Mouse (Mus musculus): ENCODE data around the gene Eid1. TPM values are rescaled to one million over a fixed set of nuclear protein-coding genes. Genes with fewer than 3 reads are reported as not detected.

The Eid1 gene
- polyA plus RNA-seq, 1 experiment from 2014 or later = 276 TPM

DNA sequence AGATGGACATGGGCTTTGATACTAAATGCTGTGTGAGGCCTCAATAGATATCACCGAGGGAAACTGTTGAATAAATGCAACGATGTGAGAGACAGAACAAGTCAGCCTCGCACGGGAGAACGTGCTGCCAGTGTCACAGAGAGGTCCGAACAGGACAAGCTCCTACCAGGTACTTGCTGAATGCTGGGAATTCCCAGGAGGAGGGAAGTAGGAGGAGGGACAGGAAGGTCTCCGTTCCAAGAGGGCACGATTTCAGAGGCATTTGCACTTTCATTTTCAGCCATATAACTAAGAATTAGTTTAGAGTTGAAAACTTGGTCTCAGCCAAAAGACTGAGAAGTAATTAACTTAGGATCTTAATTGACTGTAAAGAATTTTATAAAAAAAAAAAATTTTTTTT is 21.3 kb upstream of the Eid1 start:
- H3K27ac ChIP-seq = no peak overlapping the region
- WGBS = 82% methylated on average over 8 of the region's 8 CpGs
- no peak overlapping the region for H3K4me2 ChIP-seq
- no peak overlapping the region for H3K4me3 ChIP-seq (replicated peaks)
- ATAC-seq (ENCODE audit: insufficient number of reproducible peaks, insufficient read depth, low FRiP score, low TSS enrichment, low read depth) = no peak
- H3K27me3 ChIP-seq = no peaks in the 10 kb centered on the region
- H3K9ac ChIP-seq (replicated peaks) = no peak overlapping the region
- H3K9me3 ChIP-seq = no peaks in the 10 kb centered on the region
- H3K36me3 ChIP-seq = no peaks in the 10 kb centered on the region
- no peaks in the 10 kb centered on the region for H3K4me1 ChIP-seq (replicated peaks)

DNA sequence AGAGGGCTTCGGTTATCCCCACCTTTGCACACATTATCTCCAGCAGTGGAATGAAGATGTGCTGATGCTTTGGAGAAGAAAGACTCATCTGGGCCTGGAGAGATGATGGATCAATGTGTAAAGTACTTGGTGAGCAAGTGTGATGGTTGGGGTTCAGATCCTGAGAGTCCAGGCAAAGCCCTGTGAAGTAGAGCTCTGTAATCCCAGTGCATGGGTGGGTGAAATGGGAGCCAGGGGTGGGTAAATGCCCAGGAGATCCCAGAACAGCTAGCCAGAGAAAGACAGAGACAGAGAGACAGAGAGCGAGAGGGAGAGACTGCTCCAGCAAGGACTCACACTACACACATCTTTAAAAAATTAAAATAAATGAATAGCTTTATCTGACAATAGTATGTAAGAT is 19.6 kb upstream of the Eid1 start:
- WGBS = 86% methylated on average over 2 of the region's 2 CpGs
- ATAC-seq (ENCODE audit: insufficient number of reproducible peaks, insufficient read depth, low FRiP score, low TSS enrichment, low read depth) = no peak

DNA sequence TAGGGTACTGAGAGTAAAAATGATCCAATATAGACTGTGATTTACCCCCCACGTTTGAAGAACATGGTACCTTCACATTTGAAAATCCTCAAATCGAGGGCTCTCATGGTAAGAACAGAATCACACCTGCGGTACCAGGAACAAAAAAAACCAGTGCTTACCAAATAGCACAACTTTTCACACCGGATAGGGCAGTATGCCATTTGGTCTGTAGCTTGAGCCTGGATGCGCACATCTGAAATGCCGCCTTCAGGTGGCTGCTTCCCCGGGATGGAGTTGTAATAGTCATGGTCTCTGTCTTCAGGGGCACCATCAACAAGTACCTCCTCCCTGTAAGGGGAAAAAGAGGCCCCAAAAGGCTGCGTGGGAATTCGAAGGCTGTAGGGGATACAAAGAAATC is 17.5 kb upstream of the Eid1 start:
- no peak overlapping the region for H3K4me2 ChIP-seq
- no peak overlapping the region for H3K27ac ChIP-seq
- no peaks in the 10 kb centered on the region for H3K9me3 ChIP-seq
- H3K4me3 ChIP-seq (replicated peaks) = no peak overlapping the region
- no peak for ATAC-seq (ENCODE audit: insufficient number of reproducible peaks, insufficient read depth, low FRiP score, low TSS enrichment, low read depth)
- H3K4me1 ChIP-seq (replicated peaks) = peaks cover 1% of the 10 kb centered on the region
- H3K36me3 ChIP-seq = no peaks in the 10 kb centered on the region
- WGBS = 92% methylated on average over 9 of the region's 9 CpGs
- no peak overlapping the region for H3K9ac ChIP-seq (replicated peaks)
- H3K27me3 ChIP-seq = no peaks in the 10 kb centered on the region

More for the DNA sequence above, 19.6 kb upstream of the Eid1 start:
- no peaks in the 10 kb centered on the region for H3K36me3 ChIP-seq
- no peak overlapping the region for H3K9ac ChIP-seq (replicated peaks)
- no peaks in the 10 kb centered on the region for H3K9me3 ChIP-seq
- H3K27me3 ChIP-seq = no peaks in the 10 kb centered on the region
- no peak overlapping the region for H3K4me3 ChIP-seq (replicated peaks)
- H3K4me1 ChIP-seq (replicated peaks) = no peaks in the 10 kb centered on the region
- H3K4me2 ChIP-seq = no peak overlapping the region
- H3K27ac ChIP-seq = no peak overlapping the region

DNA sequence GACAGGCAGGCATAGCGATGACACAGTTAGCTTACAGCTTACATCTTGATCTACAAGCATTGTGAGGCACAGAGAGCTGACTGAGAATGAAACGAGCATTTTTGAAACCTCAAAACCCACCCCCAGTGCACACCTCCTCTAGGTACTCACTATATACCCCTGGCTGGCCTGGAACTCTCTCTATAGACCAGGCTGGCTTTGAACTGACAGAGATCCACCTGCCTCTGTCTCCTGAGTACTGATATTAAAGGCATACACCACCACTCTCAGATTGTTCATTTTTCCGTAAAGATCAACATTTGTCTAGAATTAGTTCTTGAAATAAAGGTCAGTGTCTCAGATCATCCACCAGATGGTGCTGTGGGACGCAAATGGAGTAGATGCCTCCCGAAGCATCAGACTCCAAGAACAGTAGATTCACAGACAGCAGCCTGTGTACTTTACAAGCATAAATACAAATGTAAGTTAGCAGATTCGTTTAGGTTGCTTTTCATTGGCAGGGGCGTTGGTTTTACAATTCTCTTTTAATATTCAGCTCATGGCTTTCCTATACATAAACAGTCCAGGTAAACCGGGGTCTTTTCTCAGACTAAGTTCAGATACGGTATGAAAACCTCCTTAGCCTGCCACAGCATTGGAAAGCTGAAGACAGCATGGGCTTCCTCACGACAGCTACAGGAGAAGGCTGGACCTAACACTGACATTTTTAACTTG is 12.9 kb upstream of the Eid1 start:
- Histone ChIP-seq H3K9me3 (no peaks in the 10 kb centered on the region), H3K27me3 (no peaks in the 10 kb centered on the region), H3K27ac (peak overlapping the region; percentile 72), H3K36me3 (no peaks in the 10 kb centered on the region), H3K4me3 (replicated peaks) (peak overlapping the region; percentile 38), H3K9ac (replicated peaks) (peak overlapping the region; percentile 48; the same call in 1 of the 2 replicates), H3K4me1 (replicated peaks) (peaks cover 10% of the 10 kb centered on the region), H3K4me2 (peak overlapping the region; percentile 64)
- WGBS = 17% methylated on average over 10 of the region's 10 CpGs
- peak; percentile 49; the same call in 1 of the 2 replicates for ATAC-seq (ENCODE audit: insufficient number of reproducible peaks, insufficient read depth, low FRiP score, low TSS enrichment, low read depth)

DNA sequence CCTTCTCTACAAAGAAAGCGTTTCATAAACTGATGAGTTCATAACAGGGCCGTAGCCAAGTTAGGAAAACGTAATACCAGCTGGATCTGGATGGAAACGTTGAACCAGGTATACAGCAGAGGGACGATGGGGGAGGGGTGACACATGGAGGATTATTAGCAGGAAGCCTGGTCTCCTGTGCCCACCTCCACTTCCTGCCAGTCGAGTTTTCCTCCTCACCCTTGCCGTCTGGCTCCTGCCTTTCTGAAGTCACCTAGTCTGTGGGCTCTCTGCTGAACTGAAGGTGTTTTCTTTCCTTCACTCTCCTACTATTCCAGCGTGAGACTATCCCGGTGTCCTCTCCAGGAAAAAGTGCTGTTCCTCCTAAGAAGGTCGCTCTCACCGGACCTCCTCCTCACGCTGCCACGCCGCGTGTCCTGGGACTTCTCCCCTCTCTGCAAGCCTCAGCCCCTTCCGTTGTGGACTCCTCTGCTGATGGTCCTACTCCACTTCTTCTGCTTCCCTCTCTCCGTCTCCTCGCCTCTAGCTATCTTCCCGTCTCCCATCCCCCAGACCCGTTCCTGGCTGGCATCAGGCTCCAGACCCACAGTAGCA is 12.3 kb upstream of the Eid1 start:
- Histone ChIP-seq H3K27ac (peak overlapping the region; percentile 72), H3K27me3 (no peaks in the 10 kb centered on the region), H3K4me2 (peak overlapping the region; percentile 64), H3K9ac (replicated peaks) (peak overlapping the region; percentile 48), H3K9me3 (no peaks in the 10 kb centered on the region), H3K36me3 (no peaks in the 10 kb centered on the region), H3K4me1 (replicated peaks) (peaks cover 10% of the 10 kb centered on the region), H3K4me3 (replicated peaks) (peak overlapping the region; percentile 38)
- WGBS = 18% methylated on average over 20 of the region's 20 CpGs
- peak; percentile 74; the same call in 1 of the 2 replicates for ATAC-seq (ENCODE audit: insufficient number of reproducible peaks, insufficient read depth, low FRiP score, low TSS enrichment, low read depth)

DNA sequence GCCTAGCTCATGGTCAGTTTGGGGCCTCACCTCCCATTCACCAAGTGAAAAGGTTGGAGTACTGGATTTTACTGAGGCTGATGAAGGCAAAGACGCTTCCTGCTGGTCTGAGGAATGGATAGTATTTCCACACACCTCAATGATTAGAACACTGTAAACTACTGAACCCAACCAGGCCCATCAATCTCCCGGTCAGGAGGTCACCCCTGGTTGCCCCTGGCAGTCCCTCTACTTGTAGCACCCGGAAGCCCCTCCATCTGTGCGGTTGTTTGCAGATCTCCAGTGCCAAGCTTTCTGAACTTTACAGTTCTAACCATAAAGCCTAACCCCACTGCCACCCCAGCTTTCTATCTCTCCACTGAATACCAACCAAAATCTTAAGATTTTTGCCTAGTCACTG is 11.7 kb upstream of the Eid1 start:
- WGBS = 27% methylated on average over 4 of the region's 4 CpGs
- H3K36me3 ChIP-seq = no peaks in the 10 kb centered on the region
- H3K27ac ChIP-seq = peak overlapping the region; percentile 72
- H3K4me1 ChIP-seq (replicated peaks) = peaks cover 10% of the 10 kb centered on the region
- no peaks in the 10 kb centered on the region for H3K27me3 ChIP-seq
- H3K4me3 ChIP-seq (replicated peaks) = peak overlapping the region; percentile 38
- H3K9ac ChIP-seq (replicated peaks) = peak overlapping the region; percentile 48
- no peaks in the 10 kb centered on the region for H3K9me3 ChIP-seq
- peak overlapping the region; percentile 64 for H3K4me2 ChIP-seq
- ATAC-seq (ENCODE audit: insufficient number of reproducible peaks, insufficient read depth, low FRiP score, low TSS enrichment, low read depth) = no peak

DNA sequence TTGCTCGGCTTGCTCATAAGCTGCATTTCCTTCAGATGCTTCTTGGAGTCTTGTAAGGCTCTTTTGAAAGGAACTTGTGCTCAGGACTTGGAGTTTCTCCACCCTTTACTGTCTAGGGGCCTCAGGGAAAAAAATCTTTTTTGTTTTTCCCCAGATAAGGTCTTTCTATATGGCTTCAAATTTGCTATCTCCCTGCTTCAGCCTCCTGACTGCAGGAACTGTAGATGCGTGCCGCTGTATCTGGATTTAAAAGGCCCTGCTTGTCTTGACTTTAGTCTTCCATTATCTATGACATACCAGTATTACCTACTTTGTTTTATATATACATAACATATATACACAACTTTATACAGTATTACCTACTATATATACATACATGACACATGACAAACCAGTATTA is 10.4 kb upstream of the Eid1 start:
- peaks cover 10% of the 10 kb centered on the region for H3K4me1 ChIP-seq (replicated peaks)
- no peak overlapping the region for H3K27ac ChIP-seq
- no peaks in the 10 kb centered on the region for H3K27me3 ChIP-seq
- WGBS = 88% methylated on average over 3 of the region's 3 CpGs
- no peak overlapping the region for H3K9ac ChIP-seq (replicated peaks)
- no peaks in the 10 kb centered on the region for H3K36me3 ChIP-seq
- ATAC-seq (ENCODE audit: insufficient number of reproducible peaks, insufficient read depth, low FRiP score, low TSS enrichment, low read depth) = no peak
- no peak overlapping the region for H3K4me3 ChIP-seq (replicated peaks)
- no peak overlapping the region for H3K4me2 ChIP-seq
- H3K9me3 ChIP-seq = no peaks in the 10 kb centered on the region

DNA sequence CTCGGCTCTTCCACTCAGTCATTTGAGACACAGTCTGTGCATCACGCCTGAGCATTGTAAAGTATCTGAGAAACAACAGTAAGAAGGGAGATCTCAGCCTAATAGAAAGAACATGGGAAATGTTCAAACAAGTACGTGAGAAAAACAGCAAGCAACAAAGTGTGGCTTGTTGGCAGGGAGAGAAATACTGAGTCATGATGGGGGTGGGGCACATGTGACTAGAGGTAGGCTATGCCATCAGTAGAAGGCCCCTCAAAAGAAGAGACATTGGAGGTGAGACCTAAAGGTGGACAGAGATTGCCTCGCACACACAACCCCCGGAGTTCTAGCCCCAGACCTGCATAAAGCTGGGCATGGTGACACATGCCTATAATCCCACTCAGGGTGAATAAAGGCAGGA is 7.7 kb upstream of the Eid1 start:
- ATAC-seq (ENCODE audit: insufficient number of reproducible peaks, insufficient read depth, low FRiP score, low TSS enrichment, low read depth) = no peak
- H3K36me3 ChIP-seq = no peaks in the 10 kb centered on the region
- no peak overlapping the region for H3K27ac ChIP-seq
- 80% methylated on average over 5 of the region's 5 CpGs for WGBS
- no peaks in the 10 kb centered on the region for H3K27me3 ChIP-seq
- no peaks in the 10 kb centered on the region for H3K9me3 ChIP-seq
- peaks cover 10% of the 10 kb centered on the region for H3K4me1 ChIP-seq (replicated peaks)
- no peak overlapping the region for H3K9ac ChIP-seq (replicated peaks)
- H3K4me2 ChIP-seq = no peak overlapping the region
- no peak overlapping the region for H3K4me3 ChIP-seq (replicated peaks)

DNA sequence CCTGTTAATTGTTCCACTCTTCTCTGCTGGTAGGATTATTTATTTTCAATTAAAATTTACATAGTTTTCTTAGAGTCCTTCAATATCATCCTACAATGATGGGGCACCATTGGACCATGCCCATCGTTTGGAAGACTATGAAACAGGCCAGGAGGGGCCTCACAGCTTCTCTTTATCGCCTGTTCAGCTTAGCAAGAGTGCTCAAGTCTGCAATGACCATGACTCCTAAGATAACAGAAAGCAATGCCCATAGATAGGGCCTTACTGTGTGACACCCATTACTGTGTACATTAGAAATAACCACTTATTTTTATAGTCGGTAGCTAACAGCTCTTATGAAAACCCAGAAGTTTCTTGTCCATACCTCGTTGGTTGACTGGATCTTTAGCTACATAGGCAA is 7.0 kb upstream of the Eid1 start:
- Histone ChIP-seq H3K36me3 (no peaks in the 10 kb centered on the region), H3K4me2 (no peak overlapping the region), H3K4me1 (replicated peaks) (peaks cover 4% of the 10 kb centered on the region), H3K9me3 (no peaks in the 10 kb centered on the region), H3K4me3 (replicated peaks) (no peak overlapping the region), H3K27ac (no peak overlapping the region), H3K27me3 (no peaks in the 10 kb centered on the region), H3K9ac (replicated peaks) (no peak overlapping the region)
- 89% methylated on average over 4 of the region's 4 CpGs for WGBS
- ATAC-seq (ENCODE audit: insufficient number of reproducible peaks, insufficient read depth, low FRiP score, low TSS enrichment, low read depth) = no peak

DNA sequence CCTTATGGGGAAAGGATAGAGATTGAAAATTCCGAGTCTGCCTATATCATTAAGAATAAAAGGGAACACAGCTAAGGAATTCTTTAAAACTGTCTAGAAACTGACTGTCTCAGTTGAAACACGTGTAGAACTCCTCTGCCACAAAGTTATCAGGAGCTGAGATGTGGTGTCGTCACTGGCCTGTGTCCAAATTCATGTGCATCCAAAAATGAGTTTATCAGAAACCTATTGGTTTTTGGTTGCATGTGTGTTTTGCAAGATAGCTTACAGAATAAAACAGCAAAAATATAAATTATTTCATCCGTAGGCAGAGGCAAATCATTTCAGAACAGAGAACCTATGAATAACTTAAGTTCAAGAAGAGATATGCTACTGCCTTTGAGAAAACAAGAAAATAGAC is 6.2 kb upstream of the Eid1 start:
- no peak overlapping the region for H3K27ac ChIP-seq
- no peak overlapping the region for H3K4me3 ChIP-seq (replicated peaks)
- no peak overlapping the region for H3K4me2 ChIP-seq
- H3K36me3 ChIP-seq = no peaks in the 10 kb centered on the region
- H3K9ac ChIP-seq (replicated peaks) = no peak overlapping the region
- no peaks in the 10 kb centered on the region for H3K4me1 ChIP-seq (replicated peaks)
- ATAC-seq (ENCODE audit: insufficient number of reproducible peaks, insufficient read depth, low FRiP score, low TSS enrichment, low read depth) = no peak
- no peaks in the 10 kb centered on the region for H3K27me3 ChIP-seq
- WGBS = 83% methylated on average over 4 of the region's 4 CpGs
- no peaks in the 10 kb centered on the region for H3K9me3 ChIP-seq

DNA sequence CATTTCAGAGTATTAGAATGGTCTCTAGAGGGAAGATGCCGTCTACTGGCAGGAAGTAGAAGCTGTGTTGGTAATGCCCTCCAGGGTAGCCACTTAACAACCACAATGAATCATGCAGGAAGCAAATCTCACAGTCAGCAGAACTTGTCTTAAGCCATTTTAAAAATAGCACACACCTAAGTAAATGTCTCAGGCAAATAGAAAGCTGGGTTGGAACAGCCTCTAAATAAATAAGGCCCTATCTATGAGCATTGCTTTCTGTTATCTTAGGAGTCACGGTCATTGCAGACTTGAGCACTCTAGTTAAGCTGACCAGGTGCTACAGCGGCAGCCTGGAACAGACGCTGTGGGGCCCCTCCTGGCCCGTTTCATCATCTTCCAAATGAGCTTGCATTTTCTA is 5.7 kb upstream of the Eid1 start:
- ATAC-seq (ENCODE audit: insufficient number of reproducible peaks, insufficient read depth, low FRiP score, low TSS enrichment, low read depth) = no peak
- no peaks in the 10 kb centered on the region for H3K27me3 ChIP-seq
- no peak overlapping the region for H3K4me3 ChIP-seq (replicated peaks)
- no peaks in the 10 kb centered on the region for H3K36me3 ChIP-seq
- no peak overlapping the region for H3K4me2 ChIP-seq
- 47% methylated on average over 5 of the region's 5 CpGs for WGBS
- H3K9ac ChIP-seq (replicated peaks) = no peak overlapping the region
- no peak overlapping the region for H3K27ac ChIP-seq
- H3K9me3 ChIP-seq = no peaks in the 10 kb centered on the region
- no peaks in the 10 kb centered on the region for H3K4me1 ChIP-seq (replicated peaks)

DNA sequence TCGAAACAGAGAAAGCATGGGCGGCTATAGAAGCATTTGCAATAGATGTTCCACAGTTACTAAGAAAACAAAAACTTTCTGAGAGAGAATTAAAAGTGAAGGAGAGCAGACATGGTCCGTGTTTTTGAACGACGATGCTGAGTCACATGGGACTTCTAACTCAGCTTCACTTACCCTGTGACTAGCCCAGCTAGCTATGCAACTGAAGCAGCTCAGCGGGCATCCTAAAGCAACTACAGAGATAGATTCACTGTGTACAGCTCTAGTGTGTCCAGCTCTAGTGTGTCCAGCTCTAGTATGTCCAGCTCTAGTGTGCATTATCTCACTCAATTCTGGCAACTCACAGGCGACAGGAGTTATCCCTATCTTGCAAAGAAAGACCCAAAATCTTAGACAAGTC is 5.2 kb upstream of the Eid1 start:
- no peak for ATAC-seq (ENCODE audit: insufficient number of reproducible peaks, insufficient read depth, low FRiP score, low TSS enrichment, low read depth)
- 89% methylated on average over 7 of the region's 7 CpGs for WGBS
- Histone ChIP-seq H3K9ac (replicated peaks) (no peak overlapping the region), H3K27me3 (no peaks in the 10 kb centered on the region), H3K4me2 (no peak overlapping the region), H3K36me3 (no peaks in the 10 kb centered on the region), H3K9me3 (no peaks in the 10 kb centered on the region), H3K27ac (no peak overlapping the region), H3K4me3 (replicated peaks) (no peak overlapping the region), H3K4me1 (replicated peaks) (no peaks in the 10 kb centered on the region)
